Mouse (Mus musculus): Measurements from ENCODE around the gene Ddx39b.

The Ddx39b gene

GRCm38 (mm10) chr17:35301645-35302258 lies 60.2 kb downstream of the Ddx39b start:
- CTCF ChIA-PET = no interaction called here

GRCm38 (mm10) chr17:35303271-35303670 lies 61.7 kb downstream of the Ddx39b start:
- CTCF ChIA-PET = no interaction called here

Measured in spleen, embryonic (tissue).